Mouse (Mus musculus): ENCODE results near the gene 4930518I15Rik. TPM values are rescaled to one million over a fixed set of nuclear protein-coding genes. Genes with fewer than 3 reads are reported as not detected.
"Not testable (repeated sequence)": the region's sequence is repeated elsewhere in the genome, so short reads cannot be mapped to it uniquely, and the experiment has no call there.

4930518I15Rik gene
- polyA plus RNA-seq, 1 experiment from 2014 or later: 11.6 TPM

- Histone ChIP-seq H3K4me1 (peaks cover 5% of the 10 kb centered on the region; the same call in 1 of the 2 replicates), H3K9ac (replicated peaks) (no peak overlapping the region), H3K4me2 (replicated peaks) (no peak overlapping the region), H3K36me3 (peaks cover 38% of the 10 kb centered on the region), H3K4me3 (no peak overlapping the region), H3K9me3 (no peaks in the 10 kb centered on the region), H3K27ac (replicated peaks) (no peak overlapping the region), H3K27me3 (no peaks in the 10 kb centered on the region)
- 94% methylated on average over 1 of the region's 1 CpGs for WGBS
- no peak for ATAC-seq (ENCODE audit: low FRiP score, low read depth)
Measured at GRCm38 (mm10) chr2:156856311-156856710, 1.4 kb downstream of the 4930518I15Rik start.

GRCm38 (mm10) chr2:156853999-156854771, 3.6 kb downstream of the 4930518I15Rik start:
- WGBS: 52% methylated on average over 13 of the region's 13 CpGs
- not testable (repeated sequence) for ATAC-seq (ENCODE audit: low FRiP score, low read depth); H3K27ac ChIP-seq (replicated peaks); H3K4me2 ChIP-seq (replicated peaks); H3K4me3 ChIP-seq; H3K9me3 ChIP-seq; H3K9ac ChIP-seq (replicated peaks); H3K4me1 ChIP-seq; H3K27me3 ChIP-seq
- H3K36me3 ChIP-seq: peaks cover 58% of the 10 kb centered on the region

- H3K4me1 ChIP-seq; H3K9me3 ChIP-seq; H3K4me2 ChIP-seq (replicated peaks); H3K27ac ChIP-seq (replicated peaks); ATAC-seq (ENCODE audit: low FRiP score, low read depth); H3K27me3 ChIP-seq; H3K9ac ChIP-seq (replicated peaks); H3K4me3 ChIP-seq: not testable (repeated sequence)
- peaks cover 62% of the 10 kb centered on the region for H3K36me3 ChIP-seq
- WGBS: 92% methylated on average over 9 of the region's 13 CpGs
Measured at GRCm38 (mm10) chr2:156853584-156853983, 4.2 kb downstream of the 4930518I15Rik start.

DNA sequence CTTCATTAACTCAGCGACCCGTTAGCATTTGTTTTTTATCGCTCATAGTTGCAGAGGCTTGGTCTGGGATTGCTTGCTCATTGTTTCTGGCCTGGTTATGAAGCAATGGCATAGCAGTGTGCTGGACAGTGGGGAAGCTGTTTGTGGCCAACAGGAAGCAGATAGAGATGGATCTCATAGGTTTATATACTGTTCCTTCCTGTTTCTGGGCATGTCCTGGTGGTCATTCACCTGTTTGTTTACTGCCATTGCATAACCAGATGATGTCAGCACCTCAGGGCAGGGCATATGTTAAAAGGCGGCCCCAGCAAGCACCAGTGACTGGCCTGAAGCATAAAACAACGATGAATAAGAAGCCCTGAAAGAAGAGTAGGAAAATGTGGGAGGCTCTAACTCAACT, 7.2 kb downstream of the 4930518I15Rik start:
- Histone ChIP-seq H3K36me3 (peaks cover 72% of the 10 kb centered on the region), H3K27me3 (no peaks in the 10 kb centered on the region), H3K9me3 (no peaks in the 10 kb centered on the region), H3K9ac (replicated peaks) (no peak overlapping the region), H3K4me3 (no peak overlapping the region), H3K4me2 (replicated peaks) (no peak overlapping the region), H3K27ac (replicated peaks) (no peak overlapping the region), H3K4me1 (peaks cover 12% of the 10 kb centered on the region)
- WGBS: 92% methylated on average over 5 of the region's 5 CpGs
- ATAC-seq (ENCODE audit: low FRiP score, low read depth): no peak

GRCm38 (mm10) chr2:156848526-156849182, 9.1 kb downstream of the 4930518I15Rik start:
- Histone ChIP-seq H3K4me2 (replicated peaks) (no peak overlapping the region), H3K4me1 (peaks cover 30% of the 10 kb centered on the region), H3K36me3 (peaks cover 75% of the 10 kb centered on the region), H3K9me3 (no peaks in the 10 kb centered on the region), H3K27ac (replicated peaks) (no peak overlapping the region), H3K27me3 (no peaks in the 10 kb centered on the region), H3K4me3 (no peak overlapping the region), H3K9ac (replicated peaks) (no peak overlapping the region)
- ATAC-seq (ENCODE audit: low FRiP score, low read depth): no peak
- WGBS: 91% methylated on average over 6 of the region's 6 CpGs

GRCm38 (mm10) chr2:156847653-156848052, 10.1 kb downstream of the 4930518I15Rik start:
- H3K4me3 ChIP-seq: no peak overlapping the region
- H3K36me3 ChIP-seq: peaks cover 75% of the 10 kb centered on the region
- H3K9ac ChIP-seq (replicated peaks): no peak overlapping the region; the same call in 1 of the 2 replicates

GRCm38 (mm10) chr2:156844715-156845114, 13.0 kb downstream of the 4930518I15Rik start:
- peaks cover 59% of the 10 kb centered on the region for H3K4me1 ChIP-seq
- ATAC-seq (ENCODE audit: low FRiP score, low read depth): no peak
- WGBS: 61% methylated on average over 10 of the region's 10 CpGs
- no peaks in the 10 kb centered on the region for H3K9me3 ChIP-seq
- H3K36me3 ChIP-seq: peaks cover 49% of the 10 kb centered on the region
- no peak overlapping the region for H3K4me2 ChIP-seq (replicated peaks)
- peak overlapping the region; percentile 58 for H3K27ac ChIP-seq (replicated peaks)
- no peak overlapping the region for H3K4me3 ChIP-seq
- H3K9ac ChIP-seq (replicated peaks): peak overlapping the region; percentile 43; the same call in 1 of the 2 replicates
- no peaks in the 10 kb centered on the region; the same call in 1 of the 2 replicates for H3K27me3 ChIP-seq

More at GRCm38 (mm10) chr2:156847653-156848052, 10.1 kb downstream of the 4930518I15Rik start:
- WGBS: 68% methylated on average over 6 of the region's 6 CpGs
- Histone ChIP-seq H3K4me2 (replicated peaks) (no peak overlapping the region), H3K4me1 (peaks cover 40% of the 10 kb centered on the region), H3K9me3 (no peaks in the 10 kb centered on the region), H3K27me3 (no peaks in the 10 kb centered on the region), H3K27ac (replicated peaks) (peak overlapping the region; percentile 64)
- no peak for ATAC-seq (ENCODE audit: low FRiP score, low read depth)

DNA sequence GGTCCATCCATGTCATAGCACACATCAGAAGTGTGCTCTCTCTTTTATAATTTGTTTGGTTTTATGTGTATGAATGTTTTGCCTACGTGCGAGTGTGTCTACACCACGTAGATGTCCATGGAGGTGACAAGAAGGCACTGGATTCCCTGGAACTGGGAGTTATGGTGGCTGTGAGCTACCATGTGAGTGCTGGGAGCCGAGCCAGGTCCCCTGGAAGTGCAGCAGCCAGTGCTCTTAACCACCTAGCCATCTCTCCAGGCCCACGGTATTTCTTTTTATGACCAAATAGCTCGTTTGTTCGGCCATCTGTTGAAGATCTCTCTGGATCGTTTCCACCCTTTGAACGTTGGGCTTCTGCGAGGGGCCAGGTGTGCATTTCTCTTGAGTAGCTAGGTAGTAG, 14.4 kb downstream of the 4930518I15Rik start:
- Histone ChIP-seq H3K9ac (replicated peaks) (peak overlapping the region; percentile 85; the same call in 1 of the 2 replicates), H3K36me3 (peaks cover 37% of the 10 kb centered on the region), H3K27ac (replicated peaks) (no peak overlapping the region), H3K27me3 (no peaks in the 10 kb centered on the region; the same call in 1 of the 2 replicates), H3K4me1 (peaks cover 70% of the 10 kb centered on the region), H3K4me3 (no peak overlapping the region), H3K4me2 (replicated peaks) (peak overlapping the region; percentile 86), H3K9me3 (no peaks in the 10 kb centered on the region)
- WGBS: 86% methylated on average over 10 of the region's 10 CpGs
- ATAC-seq (ENCODE audit: low FRiP score, low read depth): no peak

DNA sequence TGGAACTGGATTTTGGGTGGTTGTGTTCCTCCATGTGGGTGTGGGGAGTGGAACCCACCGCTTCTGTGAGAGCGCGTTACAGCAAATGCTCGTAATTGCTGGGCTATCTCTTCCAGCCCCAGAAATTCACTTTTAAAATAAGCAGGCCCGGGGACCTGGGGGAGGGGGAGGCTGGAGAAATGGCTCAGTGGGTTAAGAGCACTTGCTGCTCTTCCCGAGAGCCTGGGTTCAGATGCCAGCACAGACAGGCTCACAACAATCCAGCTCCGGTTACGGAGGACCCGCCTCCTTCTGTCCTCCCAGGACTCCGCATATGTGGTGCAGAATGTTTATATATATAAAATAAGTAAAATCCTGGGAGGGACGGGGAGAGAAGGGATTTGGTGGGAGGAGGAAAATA, 15.0 kb downstream of the 4930518I15Rik start:
- peak overlapping the region; percentile 90; the same call in 1 of the 2 replicates for H3K27ac ChIP-seq (replicated peaks)
- no peaks in the 10 kb centered on the region for H3K9me3 ChIP-seq
- 11% methylated on average over 11 of the region's 11 CpGs for WGBS
- ATAC-seq (ENCODE audit: low FRiP score, low read depth): no peak
- H3K4me2 ChIP-seq (replicated peaks): peak overlapping the region; percentile 86
- H3K4me1 ChIP-seq: peaks cover 64% of the 10 kb centered on the region
- peak overlapping the region; percentile 82 for H3K4me3 ChIP-seq
- peaks cover 31% of the 10 kb centered on the region for H3K36me3 ChIP-seq
- H3K27me3 ChIP-seq: no peaks in the 10 kb centered on the region; the same call in 1 of the 2 replicates
- H3K9ac ChIP-seq (replicated peaks): peak overlapping the region; percentile 85

- no peak for ATAC-seq (ENCODE audit: low FRiP score, low read depth)
- H3K4me1 ChIP-seq: peaks cover 62% of the 10 kb centered on the region
- WGBS: 3% methylated on average over 20 of the region's 20 CpGs
Measured at GRCm38 (mm10) chr2:156841841-156842706, 15.7 kb downstream of the 4930518I15Rik start.

DNA sequence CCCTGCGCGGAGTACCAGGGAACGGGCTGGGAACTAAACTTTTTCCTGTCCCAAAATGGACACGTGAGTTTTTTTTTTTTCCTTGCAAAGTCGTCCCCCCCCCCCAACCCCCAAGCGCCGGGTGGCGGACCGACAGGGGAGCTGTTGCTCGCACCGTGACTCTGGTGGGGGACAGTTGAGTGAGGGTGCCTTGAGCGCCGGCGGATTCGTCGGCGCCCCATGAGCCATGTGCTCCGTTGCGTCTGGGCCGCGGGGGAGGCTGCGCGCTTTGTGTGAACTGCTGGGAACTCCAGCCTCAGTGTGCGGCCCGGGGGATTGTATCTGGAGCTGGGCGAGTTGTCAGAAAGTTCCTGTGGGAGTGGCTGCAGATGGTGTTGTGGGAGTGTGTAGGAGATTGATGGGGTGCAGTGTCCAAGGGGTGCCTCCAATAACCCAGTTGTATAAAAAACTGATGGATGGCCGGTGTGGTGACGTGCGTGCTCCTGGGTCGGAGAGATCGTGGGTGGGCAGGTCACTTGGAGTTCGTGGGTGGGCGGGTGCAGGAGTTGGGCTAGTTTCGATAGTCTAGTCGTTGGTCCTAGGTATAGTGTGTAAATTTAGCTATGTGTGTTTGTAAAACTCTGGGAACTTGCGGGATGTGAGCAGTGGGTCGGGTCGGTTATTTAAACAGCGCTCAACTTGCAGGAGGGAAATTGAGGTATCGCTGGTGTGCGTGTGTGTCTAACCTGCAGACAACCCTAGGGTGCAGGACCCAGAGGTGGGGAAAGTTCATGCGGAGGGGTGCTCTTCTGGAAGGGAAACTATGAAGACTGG, 16.5 kb downstream of the 4930518I15Rik start:
- Histone ChIP-seq H3K36me3 (peaks cover 16% of the 10 kb centered on the region; the same call in 1 of the 2 replicates), H3K27ac (replicated peaks) (peak overlapping the region; percentile 90), H3K9ac (replicated peaks) (peak overlapping the region; percentile 85), H3K4me2 (replicated peaks) (peak overlapping the region; percentile 86), H3K4me3 (peak overlapping the region; percentile 82), H3K9me3 (no peaks in the 10 kb centered on the region), H3K27me3 (no peaks in the 10 kb centered on the region; the same call in 1 of the 2 replicates), H3K4me1 (peaks cover 62% of the 10 kb centered on the region)
- under 1% methylated on average over 42 of the region's 42 CpGs for WGBS
- 0 out of 2 replicates have a peak, but pooled peaks have one; percentile 7 for ATAC-seq (ENCODE audit: low FRiP score, low read depth)

More at GRCm38 (mm10) chr2:156841841-156842706, 15.7 kb downstream of the 4930518I15Rik start:
- no peaks in the 10 kb centered on the region for H3K9me3 ChIP-seq
- H3K4me2 ChIP-seq (replicated peaks): peak overlapping the region; percentile 86
- H3K27ac ChIP-seq (replicated peaks): peak overlapping the region; percentile 90
- H3K4me3 ChIP-seq: peak overlapping the region; percentile 82
- H3K36me3 ChIP-seq: peaks cover 24% of the 10 kb centered on the region; the same call in 1 of the 2 replicates
- no peaks in the 10 kb centered on the region; the same call in 1 of the 2 replicates for H3K27me3 ChIP-seq
- H3K9ac ChIP-seq (replicated peaks): peak overlapping the region; percentile 85
